Mouse (Mus musculus) ovary, adult 10 weeks (tissue): Measurements from ENCODE around the gene Ppp2r1a. TPM values are rescaled to one million over a fixed set of nuclear protein-coding genes. Genes with fewer than 3 reads are reported as not detected.

ENCODE experiments used
- polyA plus RNA-seq: library from polyadenylated mRNA; stranded (reverse); fragments of 350-450 nt; fragmentation: Illumina TruSeq; extraction: RNeasy Lipid Tissue Mini Kit (QIAGEN cat#74804); gene quantifications from one replicate; pipeline ENCODE4 v1.2.3, GENCODE M21; 2014

Ppp2r1a gene
- 39.9 TPM for polyA plus RNA-seq

GRCm38 (mm10) chr17:20944985-20945891, at the start of gene Ppp2r1a:
Gene Ppp2r1a (plus strand): TSS chr17:20945311.

DNA sequence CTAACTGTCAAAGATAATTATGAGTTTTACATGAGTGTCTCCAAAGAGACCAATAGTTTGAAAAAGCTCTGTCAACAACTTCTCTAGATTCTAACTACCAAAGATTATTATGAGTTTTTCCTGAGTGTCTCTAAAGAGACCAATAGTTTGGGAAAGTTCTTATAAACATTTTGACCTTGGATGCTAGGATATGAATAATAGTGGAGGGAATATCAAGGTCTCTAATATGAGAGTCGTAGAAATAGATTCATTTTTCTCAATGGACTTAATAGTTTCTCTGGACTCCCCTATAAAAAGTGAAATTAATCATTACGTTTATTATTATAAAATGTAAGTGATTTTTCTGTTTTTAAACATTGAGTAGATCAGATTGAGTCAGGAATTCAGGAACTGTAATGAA, 40.1 kb upstream of the Ppp2r1a start, which contains the start of gene Vmn1r231:
Gene Vmn1r231 (minus strand): TSS at position 101 of the 400 bp plus-strand sequence.

GRCm38 (mm10) chr17:20919614-20920013, 25.5 kb upstream of the Ppp2r1a start, which contains the start of gene Vmn1r232:
Gene Vmn1r232 (minus strand): TSS chr17:20919714.

DNA sequence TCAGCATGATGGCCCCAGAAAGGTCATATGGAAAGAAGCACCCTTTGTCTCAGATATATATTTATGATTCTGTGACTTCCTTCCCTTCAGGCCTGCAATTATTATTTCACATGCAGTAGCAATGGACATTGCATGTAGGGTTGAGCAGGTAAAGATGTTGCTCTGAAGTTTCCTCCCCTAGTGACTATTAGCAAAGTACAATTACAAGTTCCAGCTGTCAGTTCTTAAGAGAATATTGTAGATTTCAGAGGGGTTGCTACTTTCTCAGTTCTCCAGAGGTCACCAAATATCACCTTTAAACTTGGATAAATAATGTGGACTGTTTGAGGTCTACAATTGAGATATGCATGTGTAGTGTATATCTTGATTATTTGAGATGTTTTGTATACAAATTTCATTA, 51.3 kb downstream of the Ppp2r1a start, which contains the start of gene Vmn1r233:
Gene Vmn1r233 (minus strand): TSS at position 101 of the 400 bp plus-strand sequence.

DNA sequence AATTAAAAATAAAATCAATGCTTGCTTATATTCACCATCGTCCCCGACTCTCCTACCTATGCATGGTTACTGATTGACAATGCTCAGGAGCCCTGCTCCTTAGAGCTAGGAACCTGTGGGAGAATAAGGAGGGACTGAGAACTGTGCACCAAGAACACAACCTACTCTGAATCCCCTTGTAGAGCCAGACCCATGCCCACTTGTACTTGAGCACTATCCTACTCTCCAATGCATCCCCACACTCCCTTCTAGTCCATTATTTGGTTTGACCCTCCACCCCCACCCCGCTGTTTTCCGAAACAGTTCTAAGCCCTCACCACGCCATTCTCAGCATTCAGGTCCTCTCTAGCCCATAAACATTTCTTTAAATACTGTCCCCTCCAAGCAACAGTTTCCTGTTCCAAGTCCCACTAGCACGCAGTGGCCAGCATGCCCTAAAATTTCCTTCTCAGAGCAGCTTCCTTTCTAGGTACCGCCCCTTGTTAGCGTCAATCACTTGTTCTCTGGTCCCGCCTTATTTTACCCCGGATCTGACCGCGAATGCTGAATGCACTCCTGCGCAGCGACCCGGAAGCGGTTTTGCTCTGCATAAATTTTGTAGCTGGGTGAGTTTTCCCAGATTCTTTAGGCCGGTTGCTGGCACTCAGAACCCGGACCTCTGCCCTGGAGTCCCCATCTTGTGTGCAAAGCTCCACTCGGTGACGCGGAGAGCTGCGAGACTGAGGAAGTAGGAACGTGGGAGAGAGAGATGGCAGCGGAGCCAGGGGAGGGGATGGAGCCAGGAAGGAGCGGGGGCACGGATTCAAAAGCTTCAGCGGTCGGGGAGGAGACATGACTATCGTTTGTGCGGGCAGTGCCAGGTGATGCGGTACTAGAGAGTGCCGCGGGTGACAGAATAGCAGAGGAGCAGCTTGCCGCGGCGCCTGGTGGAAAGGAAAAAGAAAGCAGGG, 63.5 kb downstream of the Ppp2r1a start, which contains the start of gene Zfp160:
Gene Zfp160 (plus strand): TSS at position 522 of the 950 bp plus-strand sequence.

Other genes with a start within 250 kb of the Ppp2r1a start
- not detected for gene Vmn1r227, start 215.5 kb upstream of the Ppp2r1a start, polyA plus RNA-seq
- not detected for gene Vmn1r228, start 159.2 kb upstream of the Ppp2r1a start, polyA plus RNA-seq
- gene Vmn1r229, start 133.8 kb upstream of the Ppp2r1a start, polyA plus RNA-seq: not detected
- not detected for gene Vmn1r230, start 104.9 kb upstream of the Ppp2r1a start, polyA plus RNA-seq
- not detected for gene Vmn1r231, start 40.2 kb upstream of the Ppp2r1a start, polyA plus RNA-seq
- gene Vmn1r232, start 25.6 kb upstream of the Ppp2r1a start, polyA plus RNA-seq: not detected
- not detected for gene Vmn1r233, start 51.2 kb downstream of the Ppp2r1a start, polyA plus RNA-seq
- gene Zfp160, start 63.6 kb downstream of the Ppp2r1a start, polyA plus RNA-seq: 58.7 TPM